Mouse (Mus musculus) heart, adult 11 months (tissue): Measurements from ENCODE around the gene Tsc1.

Source experiments
- DNase-seq: peaks from one replicate; pipeline ENCODE4 v3.0.0; 2022

Tsc1 gene

DNA sequence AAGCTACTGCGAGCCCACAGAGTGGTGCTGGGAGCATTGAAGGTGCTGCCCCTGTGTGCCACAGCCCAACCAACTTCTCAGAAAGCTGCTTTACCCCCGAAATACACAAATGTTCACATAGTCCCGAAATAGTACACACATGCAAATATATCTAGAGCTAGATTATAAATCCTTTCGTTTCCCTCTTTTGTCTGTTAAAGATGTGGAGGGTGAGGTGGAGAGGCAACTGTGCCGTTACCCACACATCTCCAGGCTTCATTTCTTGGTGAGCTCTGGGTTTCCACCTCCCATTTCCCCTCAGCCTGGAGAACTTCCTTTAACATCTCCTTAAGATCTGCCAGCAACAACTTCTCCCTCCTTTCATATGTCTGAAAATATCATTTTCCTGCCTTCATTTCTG is 99.1 kb downstream of the Tsc1 start:
- no peak for DNase-seq
